Mouse (Mus musculus): ENCODE data around the gene Asmt. TPM values are rescaled to one million over a fixed set of nuclear protein-coding genes. Genes with fewer than 3 reads are reported as not detected.

Gene Asmt
- polyA plus RNA-seq (2016; fragmentation: Nextera tagmentation; extraction: Ambion mirVana), result not detected in 2 replicates

- H3K27me3 ChIP-seq (replicated peaks), result no peaks in the 10 kb centered on the region
- no peak within 1 kb of the TSS for H3K27ac ChIP-seq
- H3K9me3 ChIP-seq, result peaks cover 50% of the 10 kb centered on the region
- no peaks in the 10 kb centered on the region for H3K4me1 ChIP-seq
- no peak within 1 kb of the TSS for H3K9ac ChIP-seq
- H3K36me3 ChIP-seq, result peaks cover 43% of the 10 kb centered on the region
- 93% methylated on average over 14 of the region's 16 CpGs for WGBS
- no peak within 1 kb of the TSS for H3K4me2 ChIP-seq (replicated peaks)
- peak; percentile 44 for ATAC-seq (ENCODE audit: low FRiP score, low read depth)
- no peak within 1 kb of the TSS for H3K4me3 ChIP-seq
Measured at GRCm38 (mm10) chrX:170672594-170673092, at the start of gene Asmt. Asmt (plus strand) TSS chrX:170672644.

GRCm38 (mm10) chrX:170673233-170673951, 948 bp downstream of the Asmt start:
- peaks cover 51% of the 10 kb centered on the region for H3K9me3 ChIP-seq
- ATAC-seq (ENCODE audit: low FRiP score, low read depth), result peak; percentile 83
- 75% methylated on average over 42 of the region's 42 CpGs for WGBS

GRCm38 (mm10) chrX:170674229-170674771, 1.9 kb downstream of the Asmt start:
- H3K4me3 ChIP-seq, result peak overlapping the region; percentile 11; the same call in 1 of the 2 replicates
- H3K27ac ChIP-seq, result no peak overlapping the region
- no peaks in the 10 kb centered on the region for H3K27me3 ChIP-seq (replicated peaks)
- WGBS, result 83% methylated on average over 27 of the region's 27 CpGs
- no peak overlapping the region for H3K4me2 ChIP-seq (replicated peaks)
- H3K36me3 ChIP-seq, result peaks cover 43% of the 10 kb centered on the region
- ATAC-seq (ENCODE audit: low FRiP score, low read depth), result 0 out of 2 replicates have a peak, but pooled peaks have one; percentile 60
- H3K9ac ChIP-seq, result no peak overlapping the region
- peaks cover 51% of the 10 kb centered on the region for H3K9me3 ChIP-seq
- no peaks in the 10 kb centered on the region for H3K4me1 ChIP-seq

More at GRCm38 (mm10) chrX:170673233-170673951, 948 bp downstream of the Asmt start:
- H3K27me3 ChIP-seq (replicated peaks), result no peaks in the 10 kb centered on the region
- peaks cover 43% of the 10 kb centered on the region for H3K36me3 ChIP-seq
- H3K27ac ChIP-seq, result no peak overlapping the region
- H3K4me3 ChIP-seq, result no peak overlapping the region
- no peaks in the 10 kb centered on the region for H3K4me1 ChIP-seq
- H3K4me2 ChIP-seq (replicated peaks), result no peak overlapping the region
- no peak overlapping the region for H3K9ac ChIP-seq

GRCm38 (mm10) chrX:170674885-170675876, 2.7 kb downstream of the Asmt start:
- Histone ChIP-seq H3K36me3 (peaks cover 43% of the 10 kb centered on the region), H3K27me3 (replicated peaks) (no peaks in the 10 kb centered on the region), H3K9me3 (peaks cover 51% of the 10 kb centered on the region), H3K9ac (no peak overlapping the region), H3K4me1 (no peaks in the 10 kb centered on the region), H3K27ac (no peak overlapping the region), H3K4me3 (0 out of 2 replicates have a peak overlapping the region, but pooled peaks have one; percentile 11), H3K4me2 (replicated peaks) (no peak overlapping the region)
- WGBS, result 81% methylated on average over 38 of the region's 39 CpGs
- ATAC-seq (ENCODE audit: low FRiP score, low read depth), result peak; percentile 30; the same call in 1 of the 2 replicates

- Histone ChIP-seq H3K27ac (no peak overlapping the region), H3K36me3 (peaks cover 43% of the 10 kb centered on the region), H3K27me3 (replicated peaks) (no peaks in the 10 kb centered on the region), H3K4me2 (replicated peaks) (no peak overlapping the region), H3K9me3 (peaks cover 51% of the 10 kb centered on the region), H3K4me1 (no peaks in the 10 kb centered on the region), H3K4me3 (no peak overlapping the region), H3K9ac (no peak overlapping the region)
- peak; percentile 34 for ATAC-seq (ENCODE audit: low FRiP score, low read depth)
- WGBS, result 96% methylated on average over 39 of the region's 39 CpGs
Measured at GRCm38 (mm10) chrX:170675923-170676605, 3.6 kb downstream of the Asmt start.

- no peak overlapping the region for H3K9ac ChIP-seq
- no peak overlapping the region for H3K4me3 ChIP-seq
- H3K36me3 ChIP-seq, result peaks cover 43% of the 10 kb centered on the region
- H3K27me3 ChIP-seq (replicated peaks), result no peaks in the 10 kb centered on the region
- WGBS, result 93% methylated on average over 67 of the region's 67 CpGs
- no peaks in the 10 kb centered on the region for H3K4me1 ChIP-seq
- ATAC-seq (ENCODE audit: low FRiP score, low read depth), result peak; percentile 48; the same call in 1 of the 2 replicates
- H3K27ac ChIP-seq, result no peak overlapping the region
- H3K9me3 ChIP-seq, result peaks cover 51% of the 10 kb centered on the region
- H3K4me2 ChIP-seq (replicated peaks), result no peak overlapping the region
Measured at GRCm38 (mm10) chrX:170676606-170677239, 4.3 kb downstream of the Asmt start.

GRCm38 (mm10) chrX:170677266-170677665, 4.8 kb downstream of the Asmt start:
- H3K9me3 ChIP-seq, result peaks cover 51% of the 10 kb centered on the region
- no peak overlapping the region for H3K27ac ChIP-seq
- H3K4me2 ChIP-seq (replicated peaks), result no peak overlapping the region
- WGBS, result 94% methylated on average over 17 of the region's 17 CpGs
- H3K9ac ChIP-seq, result no peak overlapping the region
- peaks cover 43% of the 10 kb centered on the region for H3K36me3 ChIP-seq
- H3K4me3 ChIP-seq, result no peak overlapping the region
- no peaks in the 10 kb centered on the region for H3K27me3 ChIP-seq (replicated peaks)
- H3K4me1 ChIP-seq, result no peaks in the 10 kb centered on the region
- ATAC-seq (ENCODE audit: low FRiP score, low read depth), result no peak

- Histone ChIP-seq H3K4me3 (no peak overlapping the region), H3K27ac (no peak overlapping the region), H3K4me2 (replicated peaks) (no peak overlapping the region), H3K9me3 (peaks cover 49% of the 10 kb centered on the region), H3K9ac (no peak overlapping the region), H3K36me3 (peaks cover 41% of the 10 kb centered on the region), H3K4me1 (no peaks in the 10 kb centered on the region), H3K27me3 (replicated peaks) (no peaks in the 10 kb centered on the region)
- 98% methylated on average over 53 of the region's 53 CpGs for WGBS
- ATAC-seq (ENCODE audit: low FRiP score, low read depth), result no peak
Measured at GRCm38 (mm10) chrX:170677680-170678079, 5.2 kb downstream of the Asmt start.

All from neural tube, embryonic 12.5 days (tissue).